Mouse (Mus musculus) olfactory bulb, adult 2 months (tissue): ENCODE results near the gene Ifit2.
"Not testable (repeated sequence)": the region's sequence is repeated elsewhere in the genome, so short reads cannot be mapped to it uniquely, and the experiment has no call there.

Experiments
- CTCF ChIP-seq: fragments of 200-500 bp; IDR thresholded peaks from 2 replicates; pipeline ENCODE4 v1.5.1; 2012; ENCODE audit warnings: low read depth, mild to moderate bottlenecking, low read length, moderate library complexity; ENCODE audit not compliant: insufficient read depth
- POLR2A ChIP-seq: fragments of 200-500 bp; IDR thresholded peaks from 2 replicates; pipeline ENCODE4 v1.6.1; 2012; ENCODE audit warnings: mild to moderate bottlenecking, low read depth, low read length, moderate library complexity; ENCODE audit not compliant: insufficient read depth

DNA sequence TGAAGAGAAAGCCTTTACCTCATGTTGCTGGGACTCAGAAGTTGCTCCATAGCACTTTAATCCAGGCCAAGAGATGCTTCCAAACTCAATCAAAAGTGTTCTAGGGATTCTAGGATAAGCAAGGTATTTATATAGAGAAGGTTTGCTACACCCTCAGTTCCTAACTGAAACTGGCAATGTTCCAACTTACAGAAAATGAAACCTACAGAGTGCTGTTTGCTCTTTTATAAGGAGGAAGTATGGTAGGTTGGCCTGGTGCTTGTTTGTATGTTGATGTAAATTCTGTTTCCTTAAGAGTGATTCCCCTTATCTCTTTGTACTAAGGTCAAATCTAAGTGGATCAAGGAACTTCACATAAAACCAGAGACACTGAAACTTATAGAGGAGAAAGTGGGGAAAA is 48.8 kb downstream of the Ifit2 start:
- not testable (repeated sequence) for TF ChIP-seq CTCF, POLR2A
